Mouse (Mus musculus): Measurements from ENCODE around the gene Gnpat. TPM values are rescaled to one million over a fixed set of nuclear protein-coding genes. Genes with fewer than 3 reads are reported as not detected.

The Gnpat gene
- polyA plus RNA-seq, 1 experiment from 2014 or later: 75.2 TPM

- no peaks in the 10 kb centered on the region for H3K9me3 ChIP-seq (ENCODE audit: control insufficient read depth, low read length)
- no peak overlapping the region for H3K4me2 ChIP-seq (ENCODE audit: low read depth, low read length)
- H3K27me3 ChIP-seq (ENCODE audit: control insufficient read depth, insufficient read depth, low read length): no peaks in the 10 kb centered on the region
- no peak overlapping the region for H3K4me3 ChIP-seq (ENCODE audit: low read depth, low read length)
- H3K9ac ChIP-seq (replicated peaks; ENCODE audit: low read depth, low read length): no peak overlapping the region
- no peak overlapping the region for H3K27ac ChIP-seq (ENCODE audit: low read depth, low read length)
- WGBS: 96% methylated on average over 10 of the region's 10 CpGs
- no peak for ATAC-seq (ENCODE audit: low read depth)
- 0 out of 2 replicates have a peak, but pooled peaks cover 2% of the 10 kb centered on the region for H3K4me1 ChIP-seq (ENCODE audit: control insufficient read depth, insufficient read depth, low read length)
- H3K36me3 ChIP-seq (ENCODE audit: control insufficient read depth, insufficient read depth, low read length): peaks cover 5% of the 10 kb centered on the region; the same call in 1 of the 2 replicates
Observed at GRCm38 (mm10) chr8:124936699-124937098, 73.9 kb downstream of the Gnpat start.

- H3K27ac ChIP-seq (ENCODE audit: low read depth, low read length): no peak overlapping the region
- ATAC-seq (ENCODE audit: low read depth): no peak
- peaks cover 5% of the 10 kb centered on the region; the same call in 1 of the 2 replicates for H3K36me3 ChIP-seq (ENCODE audit: control insufficient read depth, insufficient read depth, low read length)
- H3K4me2 ChIP-seq (ENCODE audit: low read depth, low read length): no peak overlapping the region
- H3K27me3 ChIP-seq (ENCODE audit: control insufficient read depth, insufficient read depth, low read length): no peaks in the 10 kb centered on the region
- H3K9me3 ChIP-seq (ENCODE audit: control insufficient read depth, low read length): no peaks in the 10 kb centered on the region
- 94% methylated on average over 4 of the region's 4 CpGs for WGBS
- H3K4me3 ChIP-seq (ENCODE audit: low read depth, low read length): no peak overlapping the region
- H3K4me1 ChIP-seq (ENCODE audit: control insufficient read depth, insufficient read depth, low read length): 0 out of 2 replicates have a peak, but pooled peaks cover 2% of the 10 kb centered on the region
- no peak overlapping the region for H3K9ac ChIP-seq (replicated peaks; ENCODE audit: low read depth, low read length)
Observed at GRCm38 (mm10) chr8:124937293-124937692, 74.5 kb downstream of the Gnpat start.

Other genes with a start within 250 kb of the Gnpat start
- 21.9 and 25.2 TPM in 2 replicates for gene 2310022B05Rik, start 199.7 kb upstream of the Gnpat start, polyA plus RNA-seq (2014; fragmentation: Nextera tagmentation; extraction: Ambion mirVana)
- gene Ttc13, start 141.1 kb upstream of the Gnpat start, polyA plus RNA-seq (2014; fragmentation: Nextera tagmentation; extraction: Ambion mirVana): 70.9 and 73.9 TPM in 2 replicates
- gene Arv1, start 140.9 kb upstream of the Gnpat start, polyA plus RNA-seq (2014; fragmentation: Nextera tagmentation; extraction: Ambion mirVana): 38.0 and 39.3 TPM in 2 replicates
- 0.91 and 7.0 TPM in 2 replicates for gene Fam89a, start 111.2 kb upstream of the Gnpat start, polyA plus RNA-seq (2014; fragmentation: Nextera tagmentation; extraction: Ambion mirVana)
- gene Trim67, start 69.9 kb upstream of the Gnpat start, polyA plus RNA-seq (2014; fragmentation: Nextera tagmentation; extraction: Ambion mirVana): 36.7 and 42.7 TPM in 2 replicates
- 16.2 and 19.7 TPM in 2 replicates for gene 2810004N23Rik, start 87 bp downstream of the Gnpat start, polyA plus RNA-seq (2014; fragmentation: Nextera tagmentation; extraction: Ambion mirVana)
- 11.7 and 12.8 TPM in 2 replicates for gene Exoc8, start 34.7 kb downstream of the Gnpat start, polyA plus RNA-seq (2014; fragmentation: Nextera tagmentation; extraction: Ambion mirVana)
- gene Sprtn, start 34.9 kb downstream of the Gnpat start, polyA plus RNA-seq (2014; fragmentation: Nextera tagmentation; extraction: Ambion mirVana): 6.7 and 8.1 TPM in 2 replicates
- 22.6 and 25.7 TPM in 2 replicates for gene Egln1, start 86.3 kb downstream of the Gnpat start, polyA plus RNA-seq (2014; fragmentation: Nextera tagmentation; extraction: Ambion mirVana)
- 208 and 215 TPM in 2 replicates for gene Tsnax, start 150.0 kb downstream of the Gnpat start, polyA plus RNA-seq (2014; fragmentation: Nextera tagmentation; extraction: Ambion mirVana)
- gene Disc1, start 191.2 kb downstream of the Gnpat start, polyA plus RNA-seq (2014; fragmentation: Nextera tagmentation; extraction: Ambion mirVana): 1.0 and 1.2 TPM in 2 replicates